Mouse (Mus musculus) hindbrain, embryonic 12.5 days (tissue): ENCODE data around the gene Mpp5. TPM values are rescaled to one million over a fixed set of nuclear protein-coding genes. Genes with fewer than 3 reads are reported as not detected.

ENCODE experiments used
- ATAC-seq: fragments of 200-750 bp; cut with Nextera tagmentation; 2 replicates; pipeline ENCODE4 v1.8.0; 2017; ENCODE audit warnings: moderate TSS enrichment; ENCODE audit not compliant: low FRiP score
- H3K27ac ChIP-seq: fragments of 300-500 bp; sonication (generic); 2 replicates; pipeline ENCODE4 v1.5.1; 2016; ENCODE audit warnings: mild to moderate bottlenecking
- H3K27me3 ChIP-seq: fragments of 300-500 bp; sonication (generic); 2 replicates; pipeline ENCODE4 v1.6.1; 2016; ENCODE audit warnings: mild to moderate bottlenecking
- H3K36me3 ChIP-seq: fragments of 300-500 bp; sonication (generic); 2 replicates; pipeline ENCODE4 v1.6.1; 2016; ENCODE audit warnings: mild to moderate bottlenecking
- H3K4me1 ChIP-seq: fragments of 300-500 bp; sonication (generic); 2 replicates; pipeline ENCODE4 v1.6.1; 2016
- H3K4me2 ChIP-seq: fragments of 300-500 bp; sonication (generic); replicated peaks from 2 replicates; pipeline ENCODE4 v1.6.1; 2016; ENCODE audit warnings: mild to moderate bottlenecking
- H3K4me3 ChIP-seq: fragments of 300-500 bp; sonication (generic); 2 replicates; pipeline ENCODE4 v1.5.1; 2016; ENCODE audit warnings: mild to moderate bottlenecking
- H3K9ac ChIP-seq: fragments of 300-500 bp; sonication (generic); 2 replicates; pipeline ENCODE4 v1.6.1; 2016; ENCODE audit warnings: mild to moderate bottlenecking, moderate library complexity
- H3K9me3 ChIP-seq: fragments of 300-500 bp; sonication (generic); replicated peaks from 2 replicates; pipeline ENCODE4 v1.6.1; 2016; ENCODE audit warnings: mild to moderate bottlenecking
- WGBS: fragments of 180-500 bp; shearing (Covaris S2); methylation state at CpG from one replicate; pipeline ENCODE4 v1.1.7; 2016; 5-methylcytosine and 5-hydroxymethylcytosine counted together
- polyA plus RNA-seq: library from polyadenylated mRNA; unstranded; fragments of >200 nt; fragmentation: Nextera tagmentation; extraction: Ambion mirVana; gene quantifications from 2 replicates; pipeline ENCODE4 v1.2.1, GENCODE M21; 2016

The Mpp5 gene
- polyA plus RNA-seq = 26.2 and 28.5 TPM in 2 replicates

GRCm38 (mm10) chr12:78748557-78749377 lies at the start of gene Mpp5:
Gene Mpp5 (plus strand): TSS chr12:78748907.
- Histone ChIP-seq H3K9me3 (no peaks in the 10 kb centered on the region), H3K27ac (peak within 1 kb of the TSS; percentile 90), H3K4me1 (peaks cover 8% of the 10 kb centered on the region; the same call in 1 of the 2 replicates), H3K27me3 (peaks cover 8% of the 10 kb centered on the region; the same call in 1 of the 2 replicates), H3K36me3 (no peaks in the 10 kb centered on the region), H3K4me2 (peak within 1 kb of the TSS; percentile 88), H3K4me3 (peak within 1 kb of the TSS; percentile 86), H3K9ac (peak within 1 kb of the TSS; percentile 80)
- ATAC-seq = peak; percentile 100
- under 1% methylated on average over 75 of the region's 98 CpGs for WGBS

GRCm38 (mm10) chr12:78717783-78718182 lies 30.9 kb upstream of the Mpp5 start:
- Histone ChIP-seq H3K9me3 (no peaks in the 10 kb centered on the region), H3K36me3 (no peaks in the 10 kb centered on the region), H3K4me3 (no peak overlapping the region), H3K4me1 (no peaks in the 10 kb centered on the region), H3K9ac (no peak overlapping the region), H3K27ac (no peak overlapping the region), H3K27me3 (no peaks in the 10 kb centered on the region), H3K4me2 (no peak overlapping the region)
- no peak for ATAC-seq
- 82% methylated on average over 2 of the region's 2 CpGs for WGBS

- Histone ChIP-seq H3K4me3 (no peak overlapping the region), H3K4me1 (no peaks in the 10 kb centered on the region), H3K9ac (no peak overlapping the region), H3K4me2 (no peak overlapping the region), H3K27me3 (no peaks in the 10 kb centered on the region), H3K9me3 (no peaks in the 10 kb centered on the region), H3K27ac (no peak overlapping the region), H3K36me3 (no peaks in the 10 kb centered on the region)
- 60% methylated on average over 4 of the region's 4 CpGs for WGBS
- no peak for ATAC-seq
Observed at GRCm38 (mm10) chr12:78727723-78728122, 21.0 kb upstream of the Mpp5 start.

GRCm38 (mm10) chr12:78739633-78740032 lies 9.1 kb upstream of the Mpp5 start:
- WGBS = 71% methylated on average over 2 of the region's 2 CpGs
- H3K27ac ChIP-seq = no peak overlapping the region
- H3K4me3 ChIP-seq = no peak overlapping the region
- no peak for ATAC-seq
- H3K4me1 ChIP-seq = no peaks in the 10 kb centered on the region
- H3K9me3 ChIP-seq = no peaks in the 10 kb centered on the region
- H3K27me3 ChIP-seq = no peaks in the 10 kb centered on the region
- H3K36me3 ChIP-seq = no peaks in the 10 kb centered on the region
- H3K9ac ChIP-seq = no peak overlapping the region
- no peak overlapping the region for H3K4me2 ChIP-seq

GRCm38 (mm10) chr12:78740289-78740688 lies 8.4 kb upstream of the Mpp5 start:
- Histone ChIP-seq H3K4me3 (no peak overlapping the region), H3K4me2 (no peak overlapping the region), H3K9ac (no peak overlapping the region), H3K9me3 (no peaks in the 10 kb centered on the region), H3K27ac (no peak overlapping the region), H3K4me1 (no peaks in the 10 kb centered on the region), H3K27me3 (no peaks in the 10 kb centered on the region), H3K36me3 (no peaks in the 10 kb centered on the region)
- 91% methylated on average over 2 of the region's 2 CpGs for WGBS
- no peak for ATAC-seq

GRCm38 (mm10) chr12:78746226-78746625 lies 2.5 kb upstream of the Mpp5 start:
- no peak overlapping the region for H3K4me2 ChIP-seq
- H3K4me3 ChIP-seq = no peak overlapping the region
- no peaks in the 10 kb centered on the region for H3K36me3 ChIP-seq
- peaks cover 8% of the 10 kb centered on the region; the same call in 1 of the 2 replicates for H3K27me3 ChIP-seq
- peaks cover 8% of the 10 kb centered on the region; the same call in 1 of the 2 replicates for H3K4me1 ChIP-seq
- 77% methylated on average over 6 of the region's 6 CpGs for WGBS
- H3K9me3 ChIP-seq = no peaks in the 10 kb centered on the region
- ATAC-seq = no peak
- H3K9ac ChIP-seq = no peak overlapping the region
- H3K27ac ChIP-seq = no peak overlapping the region

- Histone ChIP-seq H3K4me3 (no peak overlapping the region), H3K36me3 (no peaks in the 10 kb centered on the region), H3K4me2 (peak overlapping the region; percentile 88; the same call in 1 of the 2 replicates), H3K4me1 (peaks cover 8% of the 10 kb centered on the region; the same call in 1 of the 2 replicates), H3K9ac (no peak overlapping the region), H3K27ac (no peak overlapping the region), H3K9me3 (no peaks in the 10 kb centered on the region), H3K27me3 (peaks cover 8% of the 10 kb centered on the region; the same call in 1 of the 2 replicates)
- 63% methylated on average over 1 of the region's 1 CpGs for WGBS
- ATAC-seq = no peak
Observed at GRCm38 (mm10) chr12:78747406-78747805, 1.3 kb upstream of the Mpp5 start.

- under 1% methylated on average over 10 of the region's 10 CpGs for WGBS
- H3K27me3 ChIP-seq = peaks cover 8% of the 10 kb centered on the region; the same call in 1 of the 2 replicates
- H3K36me3 ChIP-seq = no peaks in the 10 kb centered on the region
- H3K4me1 ChIP-seq = peaks cover 8% of the 10 kb centered on the region; the same call in 1 of the 2 replicates
- H3K4me2 ChIP-seq = peak overlapping the region; percentile 88
- H3K9ac ChIP-seq = peak overlapping the region; percentile 62
- H3K27ac ChIP-seq = peak overlapping the region; percentile 68; the same call in 1 of the 2 replicates
- peak overlapping the region; percentile 86 for H3K4me3 ChIP-seq
- peak; percentile 36 for ATAC-seq
- H3K9me3 ChIP-seq = no peaks in the 10 kb centered on the region
Observed at GRCm38 (mm10) chr12:78748113-78748512, 594 bp upstream of the Mpp5 start.

- H3K9me3 ChIP-seq = no peaks in the 10 kb centered on the region
- H3K27me3 ChIP-seq = peaks cover 8% of the 10 kb centered on the region; the same call in 1 of the 2 replicates
- H3K27ac ChIP-seq = peak overlapping the region; percentile 90
- peak overlapping the region; percentile 80 for H3K9ac ChIP-seq
- peak overlapping the region; percentile 86 for H3K4me3 ChIP-seq
- under 1% methylated on average over 25 of the region's 25 CpGs for WGBS
- H3K4me2 ChIP-seq = peak overlapping the region; percentile 88
- no peaks in the 10 kb centered on the region for H3K36me3 ChIP-seq
- H3K4me1 ChIP-seq = peaks cover 8% of the 10 kb centered on the region; the same call in 1 of the 2 replicates
- ATAC-seq = peak; percentile 53
Observed at GRCm38 (mm10) chr12:78749378-78749801, 683 bp downstream of the Mpp5 start.

- Histone ChIP-seq H3K4me1 (no peaks in the 10 kb centered on the region), H3K27ac (no peak overlapping the region), H3K4me2 (no peak overlapping the region), H3K4me3 (no peak overlapping the region), H3K27me3 (no peaks in the 10 kb centered on the region), H3K9ac (no peak overlapping the region), H3K9me3 (no peaks in the 10 kb centered on the region), H3K36me3 (no peaks in the 10 kb centered on the region)
- ATAC-seq = no peak
Observed at GRCm38 (mm10) chr12:78761979-78762378, 13.3 kb downstream of the Mpp5 start.

GRCm38 (mm10) chr12:78769031-78769713 lies 20.5 kb downstream of the Mpp5 start:
- no peak overlapping the region for H3K4me2 ChIP-seq
- no peaks in the 10 kb centered on the region for H3K36me3 ChIP-seq
- H3K27ac ChIP-seq = no peak overlapping the region
- no peak overlapping the region for H3K9ac ChIP-seq
- no peak overlapping the region for H3K4me3 ChIP-seq
- H3K9me3 ChIP-seq = no peaks in the 10 kb centered on the region
- no peak for ATAC-seq
- WGBS = 74% methylated on average over 6 of the region's 6 CpGs
- H3K27me3 ChIP-seq = no peaks in the 10 kb centered on the region
- H3K4me1 ChIP-seq = no peaks in the 10 kb centered on the region

- Histone ChIP-seq H3K4me1 (peaks cover 3% of the 10 kb centered on the region), H3K4me3 (no peak overlapping the region), H3K4me2 (no peak overlapping the region), H3K36me3 (no peaks in the 10 kb centered on the region), H3K27ac (no peak overlapping the region), H3K9me3 (no peaks in the 10 kb centered on the region), H3K9ac (no peak overlapping the region), H3K27me3 (no peaks in the 10 kb centered on the region)
- ATAC-seq = no peak
- 83% methylated on average over 2 of the region's 2 CpGs for WGBS
Observed at GRCm38 (mm10) chr12:78773211-78773610, 24.5 kb downstream of the Mpp5 start.
